Mouse (Mus musculus): ENCODE results near the gene Rnf130. TPM values are rescaled to one million over a fixed set of nuclear protein-coding genes. Genes with fewer than 3 reads are reported as not detected.

The Rnf130 gene
- total RNA-seq, 4 experiments from 2014 or later: 49.8 to 57.4 (median 54.4) TPM

- DNase-seq (ENCODE audit: low spot score in 2 of 2): no peak
These were observed 107.1 kb downstream of the Rnf130 start for GRCm38 (mm10) chr11:50132265-50132664.

GRCm38 (mm10) chr11:50134136-50134859 lies 109.2 kb downstream of the Rnf130 start:
- no peak for DNase-seq (ENCODE audit: low spot score in 2 of 2)

- DNase-seq (ENCODE audit: low spot score in 2 of 2): no peak
These were observed 113.2 kb downstream of the Rnf130 start for GRCm38 (mm10) chr11:50138206-50138822.

GRCm38 (mm10) chr11:50139571-50139970 lies 114.4 kb downstream of the Rnf130 start:
- no peak for DNase-seq (ENCODE audit: low spot score in 2 of 2)

- no peak for DNase-seq (ENCODE audit: low spot score in 2 of 2)
These were observed 120.4 kb downstream of the Rnf130 start for GRCm38 (mm10) chr11:50145529-50145928.

- no peak for DNase-seq (ENCODE audit: low spot score in 2 of 2)
These were observed 121.0 kb downstream of the Rnf130 start for GRCm38 (mm10) chr11:50146121-50146520.

GRCm38 (mm10) chr11:50147267-50147957 lies 122.3 kb downstream of the Rnf130 start:
- DNase-seq (ENCODE audit: low spot score in 2 of 2): no peak

- DNase-seq (ENCODE audit: low spot score in 2 of 2): no peak
These were observed 122.9 kb downstream of the Rnf130 start for GRCm38 (mm10) chr11:50147958-50148476.

- DNase-seq (ENCODE audit: low spot score in 2 of 2): peak in 1 of 2 experiments; percentile 22
These were observed 124.1 kb downstream of the Rnf130 start for GRCm38 (mm10) chr11:50149200-50149599.

GRCm38 (mm10) chr11:50149603-50150150 lies 124.5 kb downstream of the Rnf130 start:
- DNase-seq (ENCODE audit: low spot score in 2 of 2): no peak

- no peak for DNase-seq (ENCODE audit: low spot score in 2 of 2)
These were observed 126.2 kb downstream of the Rnf130 start for GRCm38 (mm10) chr11:50151374-50151773.

GRCm38 (mm10) chr11:50154166-50154565 lies 129.0 kb downstream of the Rnf130 start:
- DNase-seq (ENCODE audit: low spot score in 2 of 2): no peak

Small RNA genes lying within 50 kb of the gene (microRNA-seq; reads per million reads assigned to microRNA genes)
- 61.5 reads per million, percentile 44 among the genes with 10 or more reads in this experiment for gene Mir340

Other genes with a start within 250 kb of the Rnf130 start
- 1 to 10 TPM; 3.0 to 6.9 (median 5.8) TPM for gene Gfpt2, start 231.2 kb upstream of the Rnf130 start, total RNA-seq (2022)
- 10 to 100 TPM; 45.2 to 65.2 (median 53.8) TPM for gene Mapk9, start 178.6 kb upstream of the Rnf130 start, total RNA-seq (2022)
- gene Rasgef1c, start 123.5 kb upstream of the Rnf130 start, total RNA-seq (2022): under 1 TPM in 2 of 4 experiments, not detected in 2; 0.24 to 0.43 TPM
- 10 to 100 TPM; 22.3 to 28.2 (median 23.1) TPM for gene Tbc1d9b, start 106.0 kb downstream of the Rnf130 start, total RNA-seq (2022)
- gene Mrnip, start 149.1 kb downstream of the Rnf130 start, total RNA-seq (2022): 1 to 10 TPM; 2.4 to 2.9 (median 2.6) TPM
- gene Sqstm1, start 185.5 kb downstream of the Rnf130 start, total RNA-seq (2022): 100 to 1,000 TPM; 494 to 615 (median 543) TPM
- 10 to 100 TPM; 40.4 to 49.2 (median 44.9) TPM for gene Mgat4b, start 185.5 kb downstream of the Rnf130 start, total RNA-seq (2022)
- 1 to 10 TPM; 1.2 to 3.1 (median 2.4) TPM for gene Ltc4s, start 213.3 kb downstream of the Rnf130 start, total RNA-seq (2022)